Mouse (Mus musculus): Measurements from ENCODE around the gene Esrrb.

The Esrrb gene

GRCm38 (mm10) chr12:86497126-86497525 is 136.2 kb downstream of the Esrrb start:
- DNase-seq (ENCODE audit: low read depth, low spot score) = no peak

- DNase-seq (ENCODE audit: low read depth, low spot score) = no peak
These were observed 137.8 kb downstream of the Esrrb start for GRCm38 (mm10) chr12:86498765-86499164.

GRCm38 (mm10) chr12:86501728-86502127 is 140.8 kb downstream of the Esrrb start:
- DNase-seq (ENCODE audit: low read depth, low spot score) = no peak

GRCm38 (mm10) chr12:86503921-86504320 is 143.0 kb downstream of the Esrrb start:
- DNase-seq (ENCODE audit: low read depth, low spot score) = no peak

GRCm38 (mm10) chr12:86504321-86504720 is 143.4 kb downstream of the Esrrb start:
- DNase-seq (ENCODE audit: low read depth, low spot score) = no peak

- no peak for DNase-seq (ENCODE audit: low read depth, low spot score)
These were observed 146.8 kb downstream of the Esrrb start for GRCm38 (mm10) chr12:86507741-86508140.

GRCm38 (mm10) chr12:86508313-86508988 is 147.5 kb downstream of the Esrrb start:
- DNase-seq (ENCODE audit: low read depth, low spot score) = no peak

GRCm38 (mm10) chr12:86509295-86510279 is 148.7 kb downstream of the Esrrb start:
- no peak for DNase-seq (ENCODE audit: low read depth, low spot score)

- no peak for DNase-seq (ENCODE audit: low read depth, low spot score)
These were observed 151.4 kb downstream of the Esrrb start for GRCm38 (mm10) chr12:86512335-86512734.

- DNase-seq (ENCODE audit: low read depth, low spot score) = no peak
These were observed 152.7 kb downstream of the Esrrb start for GRCm38 (mm10) chr12:86513596-86513995.

- no peak for DNase-seq (ENCODE audit: low read depth, low spot score)
These were observed 155.7 kb downstream of the Esrrb start for GRCm38 (mm10) chr12:86516602-86517001.

GRCm38 (mm10) chr12:86517721-86518120 is 156.8 kb downstream of the Esrrb start:
- DNase-seq (ENCODE audit: low read depth, low spot score) = no peak

GRCm38 (mm10) chr12:86518746-86519145 is 157.8 kb downstream of the Esrrb start:
- DNase-seq (ENCODE audit: low read depth, low spot score) = no peak

GRCm38 (mm10) chr12:86534283-86534682 is 173.4 kb downstream of the Esrrb start:
- DNase-seq (ENCODE audit: low read depth, low spot score) = no peak

GRCm38 (mm10) chr12:86537799-86538198 is 176.9 kb downstream of the Esrrb start:
- no peak for DNase-seq (ENCODE audit: low read depth, low spot score)

GRCm38 (mm10) chr12:86538711-86539110 is 177.8 kb downstream of the Esrrb start:
- DNase-seq (ENCODE audit: low read depth, low spot score) = no peak

GRCm38 (mm10) chr12:86539511-86539910 is 178.6 kb downstream of the Esrrb start:
- no peak for DNase-seq (ENCODE audit: low read depth, low spot score)

- DNase-seq (ENCODE audit: low read depth, low spot score) = peak; percentile 49
These were observed 186.9 kb downstream of the Esrrb start for GRCm38 (mm10) chr12:86547808-86548207.

GRCm38 (mm10) chr12:86553037-86553436 is 192.1 kb downstream of the Esrrb start:
- DNase-seq (ENCODE audit: low read depth, low spot score) = no peak

- no peak for DNase-seq (ENCODE audit: low read depth, low spot score)
These were observed 196.0 kb downstream of the Esrrb start for GRCm38 (mm10) chr12:86556796-86557517.

GRCm38 (mm10) chr12:86558889-86559288 is 198.0 kb downstream of the Esrrb start:
- no peak for DNase-seq (ENCODE audit: low read depth, low spot score)

- no peak for DNase-seq (ENCODE audit: low read depth, low spot score)
These were observed 201.8 kb downstream of the Esrrb start for GRCm38 (mm10) chr12:86562705-86563104.

Data from 3T3-L1 (cell line).